Mouse (Mus musculus) adrenal gland (tissue): ENCODE data around the gene Trpc4ap.
"Not testable (repeated sequence)": the region's sequence is repeated elsewhere in the genome, so short reads cannot be mapped to it uniquely, and the experiment has no call there.

Experiments
- intact Hi-C: fragments of 180-260 bp; cut with DNase I; formaldehyde crosslinking; loops from one replicate; pipeline ENCODE4 v1.15.1; 2025
- long read RNA-seq, 2 experiments: library from polyadenylated mRNA; unstranded; transcript quantifications; one replicate each; pipeline ENCODE4 v2.0.0; 2020; ENCODE audit warnings: borderline replicate concordance in 1 of 2; ENCODE audit not compliant: insufficient replicate concordance in 1 of 2

Trpc4ap gene
- long read RNA-seq, experiment 1, transcript Trpc4ap-201 (19 exons, 3,204 nt), result major isoform, 51 of 65 reads
- long read RNA-seq, experiment 1, transcript Trpc4ap-202 (19 exons, 3,091 nt), result minor isoform, 6 of 65 reads
- long read RNA-seq, experiment 1, partial matches to known transcripts, result 6 of 65 reads
- long read RNA-seq, experiment 1, other reads (novel, unspliced or antisense), result 1 of 65 reads
- long read RNA-seq, experiment 2, transcript Trpc4ap-201 (19 exons, 3,204 nt), result major isoform, 72 of 95 reads
- long read RNA-seq, experiment 2, partial matches to known transcripts, result 10 of 95 reads
- long read RNA-seq, experiment 2, other reads (novel, unspliced or antisense), result 11 of 95 reads

DNA sequence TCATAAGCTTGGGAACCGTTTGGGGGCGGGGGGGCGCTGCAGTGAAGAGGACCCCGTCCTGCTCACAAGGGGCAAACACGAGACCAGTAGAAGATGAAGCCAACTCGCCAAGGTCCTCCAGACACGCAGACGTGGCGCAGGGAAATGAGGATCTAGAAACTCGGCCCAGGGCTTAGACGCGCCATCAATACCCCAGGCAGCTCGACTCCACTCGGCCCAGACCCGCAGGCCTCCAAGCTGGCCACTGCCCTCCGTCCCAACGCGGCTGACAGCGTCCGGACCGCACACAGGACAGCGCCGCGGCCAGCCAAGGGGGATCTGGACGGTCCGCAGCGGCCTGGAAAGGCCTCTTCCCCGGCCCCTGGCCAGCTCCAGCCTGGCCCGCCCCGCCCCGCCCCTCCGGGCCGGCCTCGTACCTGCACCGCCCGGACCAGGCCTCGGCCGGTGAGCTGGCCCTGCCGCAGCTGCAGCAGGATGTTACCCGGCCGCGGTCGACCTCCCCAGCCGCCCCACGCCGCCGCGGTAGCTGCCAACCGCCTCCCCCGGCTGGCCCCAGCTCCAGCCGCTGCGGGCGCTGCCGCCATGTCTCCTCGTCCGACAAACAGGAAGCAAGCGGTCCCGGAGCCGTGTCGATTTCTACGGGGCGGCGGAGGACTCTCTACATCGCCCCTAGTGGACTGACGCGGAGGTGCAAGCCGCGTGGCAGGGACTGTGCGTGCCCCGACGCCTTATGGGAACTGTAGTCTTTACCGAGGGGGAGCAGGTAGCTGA is at the start of gene Trpc4ap:
Gene Trpc4ap (minus strand): TSS at position 662 of the 771 bp plus-strand sequence.
- intact Hi-C loops, result no loop called here

DNA sequence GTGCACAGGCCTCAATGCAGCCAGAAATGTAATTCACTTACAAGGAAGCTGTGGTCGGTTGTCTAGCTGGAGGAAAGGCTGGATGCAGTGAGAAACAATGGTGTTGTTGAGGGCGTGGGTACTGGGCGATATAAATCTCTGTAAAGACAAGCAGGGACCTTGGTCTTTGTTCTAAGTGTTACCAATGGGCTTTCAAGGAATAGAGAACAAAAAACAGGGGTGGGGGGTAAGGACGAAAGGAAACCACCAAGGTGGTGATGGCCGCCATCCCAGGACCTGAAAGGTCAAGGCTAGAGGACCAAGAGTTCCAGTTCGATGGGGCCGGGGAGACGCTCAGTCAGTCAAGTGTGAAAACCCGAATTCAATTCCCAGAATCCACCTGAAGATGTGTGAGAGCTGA is 45.6 kb upstream of the Trpc4ap start:
- intact Hi-C loops, result no loop called here

DNA sequence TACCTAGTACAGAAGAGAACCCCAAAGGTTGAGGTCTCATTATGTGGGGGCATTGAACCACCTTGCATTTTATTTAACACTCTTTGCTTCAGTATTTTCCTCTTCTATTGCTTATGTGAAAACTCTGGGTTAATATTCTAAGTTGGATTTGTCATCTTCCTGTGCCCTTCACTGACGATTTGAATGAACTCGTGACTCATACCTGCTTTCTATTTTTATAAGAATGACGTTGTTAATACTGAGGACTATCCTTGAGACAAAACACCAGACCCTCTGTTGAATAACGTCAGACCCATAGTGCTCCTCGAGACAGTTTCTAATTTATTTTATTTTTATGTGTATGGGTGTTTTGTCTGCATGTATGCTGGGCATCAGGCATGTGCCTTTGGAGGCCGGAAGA is 44.8 kb upstream of the Trpc4ap start:
- intact Hi-C loops, result no loop called here

DNA sequence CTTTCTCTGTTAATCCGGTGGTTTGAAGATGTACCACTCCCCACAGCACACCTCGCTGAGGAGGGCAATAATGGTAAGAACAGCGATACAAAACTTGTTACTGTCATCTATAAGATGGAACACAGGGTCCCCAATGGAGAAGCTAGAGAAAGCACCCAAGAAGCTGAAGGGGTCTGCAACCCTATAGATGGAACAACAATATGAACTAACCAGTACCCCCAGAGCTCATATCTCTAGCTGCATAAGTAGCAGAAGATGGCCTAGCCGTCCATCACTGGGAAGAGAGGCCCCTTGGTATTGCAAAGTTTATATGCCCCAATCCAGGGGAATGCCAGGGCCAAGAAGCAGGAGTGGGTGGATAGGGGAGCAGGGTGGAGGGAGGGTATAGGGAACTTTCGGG is 43.6 kb upstream of the Trpc4ap start, which contains the start of gene Gm17581:
Gene Gm17581 (minus strand): TSS at position 101 of the 400 bp plus-strand sequence.
- intact Hi-C loops, result not testable (repeated sequence)

DNA sequence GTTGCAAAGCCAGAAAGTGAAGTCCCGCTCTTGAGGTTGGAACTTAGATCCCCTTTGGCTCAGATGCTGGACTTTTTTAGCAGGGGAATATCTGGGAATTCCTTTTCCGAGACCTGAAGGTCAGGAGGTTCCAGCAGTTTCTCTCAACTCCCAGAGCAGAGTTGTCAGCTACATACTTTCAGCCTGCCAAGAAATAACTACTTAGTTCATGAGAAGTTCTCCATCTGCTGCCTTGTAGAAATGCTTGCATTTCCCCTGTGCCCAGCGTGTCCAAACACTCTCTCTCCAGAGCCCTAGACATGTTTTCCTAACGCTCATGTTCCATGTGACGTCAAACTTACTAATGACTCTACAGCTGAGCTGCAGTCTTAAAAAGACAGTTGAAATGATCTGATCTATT is 42.9 kb upstream of the Trpc4ap start:
- intact Hi-C loops, result no loop called here

DNA sequence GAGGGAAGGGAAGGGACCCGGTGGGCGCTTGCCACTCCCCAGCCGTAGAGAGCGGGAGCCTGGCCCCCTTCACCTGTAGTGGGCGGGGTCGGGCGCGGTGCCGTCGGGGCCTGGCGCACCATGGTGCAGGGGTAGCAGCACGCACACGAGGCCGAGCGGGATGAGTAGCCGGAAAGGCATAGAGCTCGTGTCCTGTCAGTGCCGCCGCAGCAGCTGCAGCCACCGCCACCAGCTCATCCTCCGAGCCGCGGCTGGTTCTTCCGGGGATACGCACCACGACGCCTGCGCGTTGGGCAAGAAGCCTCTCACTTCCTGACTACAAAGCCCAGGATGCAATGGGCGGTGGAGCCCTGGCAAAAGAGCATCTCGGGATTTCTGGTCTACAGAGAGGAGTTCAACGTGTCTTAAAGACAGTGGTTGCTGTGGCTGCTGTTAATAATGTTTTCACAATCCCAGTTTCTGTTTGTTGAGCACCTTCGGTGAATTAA is 37.0 kb upstream of the Trpc4ap start, which contains the start of gene Edem2:
Gene Edem2 (minus strand): TSS at position 318 of the 488 bp plus-strand sequence.
- intact Hi-C loops, result no loop called here

DNA sequence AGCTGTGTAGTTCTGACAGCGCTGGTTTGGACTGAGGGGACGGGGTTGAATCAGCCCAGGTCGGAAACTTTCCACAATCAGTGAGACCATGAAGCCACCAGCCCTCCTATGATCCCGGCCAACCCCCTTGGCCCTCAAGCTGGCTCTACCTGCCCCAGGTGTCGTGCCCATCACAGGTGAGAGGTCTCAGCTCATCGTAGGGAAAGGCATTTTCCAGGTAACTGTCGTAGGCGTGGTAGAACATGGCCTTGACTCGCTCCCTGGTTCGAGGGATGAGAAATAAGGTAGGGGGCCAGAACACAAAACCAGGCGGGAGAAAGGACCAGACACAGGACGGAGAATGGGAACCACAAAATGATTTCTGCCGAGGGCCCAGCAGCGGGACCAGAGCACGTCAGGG is 36.6 kb upstream of the Trpc4ap start:
- intact Hi-C loops, result no loop called here

DNA sequence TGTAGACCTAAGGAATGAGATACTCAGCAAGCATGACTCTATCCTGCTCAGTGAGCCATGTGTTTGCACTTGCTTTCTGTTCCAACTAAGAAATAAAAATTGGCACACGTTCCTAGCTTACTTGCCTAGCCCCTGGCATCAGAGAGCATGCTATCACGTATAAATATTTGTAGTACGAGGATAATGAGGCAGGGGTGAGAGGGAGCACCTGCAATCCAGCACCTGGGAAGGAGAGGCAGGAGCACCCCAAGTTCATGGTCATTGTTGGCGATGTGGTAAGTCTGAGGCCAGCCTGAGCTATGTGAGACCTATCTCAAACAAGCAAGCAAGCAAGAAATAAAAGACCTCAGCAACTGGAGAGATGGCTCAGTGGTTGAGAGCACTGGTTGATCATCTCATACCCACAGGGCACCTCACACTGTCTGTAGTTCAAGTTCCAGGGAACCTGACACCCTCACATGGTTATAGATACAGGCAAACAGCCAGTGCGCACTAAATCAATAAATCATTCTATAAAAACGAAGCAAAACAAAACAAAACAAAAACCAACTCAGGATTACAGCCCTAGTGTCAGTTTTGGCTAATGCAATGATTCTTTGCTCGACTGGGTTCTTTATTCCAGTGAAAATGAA is 35.7 kb upstream of the Trpc4ap start:
- intact Hi-C loops, result no loop called here

DNA sequence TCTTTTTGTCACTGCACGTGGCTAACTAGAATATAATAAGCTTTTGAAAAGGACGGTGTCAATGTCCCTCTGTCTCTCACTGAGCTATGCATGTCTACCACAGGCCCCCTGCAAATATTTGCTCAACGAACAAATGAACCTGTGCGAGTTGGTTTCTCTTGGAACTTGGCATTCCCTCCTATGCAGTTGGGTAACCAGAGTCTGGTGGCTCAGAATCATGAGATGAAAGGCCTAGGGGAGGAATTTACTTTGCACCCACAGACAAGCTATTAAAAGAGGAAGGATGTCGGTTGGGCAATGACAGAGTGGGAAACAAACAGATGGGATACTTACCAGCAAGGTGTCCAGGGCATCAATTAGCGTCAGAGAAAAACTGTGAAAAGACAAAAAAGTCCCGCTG is 34.1 kb upstream of the Trpc4ap start:
- intact Hi-C loops, result no loop called here

DNA sequence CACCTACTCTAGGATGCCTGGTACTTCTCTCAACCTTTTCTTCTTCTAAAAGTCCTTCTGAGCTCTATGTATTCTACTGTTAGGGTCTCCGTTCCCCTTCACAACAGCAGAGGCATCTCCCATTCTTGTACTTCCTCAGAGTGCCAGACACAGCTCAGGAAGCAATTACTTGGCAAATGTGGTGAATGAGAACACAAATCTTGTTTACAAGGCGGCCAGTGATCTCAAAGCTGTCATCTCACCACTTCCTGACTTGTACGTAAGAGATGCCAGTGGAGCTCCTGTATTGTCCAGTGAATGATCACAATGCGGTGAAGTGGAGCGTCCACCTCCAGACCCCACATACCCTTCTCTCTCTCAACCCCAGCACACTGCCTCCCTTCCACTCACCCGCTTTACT is 32.3 kb upstream of the Trpc4ap start:
- intact Hi-C loops, result no loop called here

DNA sequence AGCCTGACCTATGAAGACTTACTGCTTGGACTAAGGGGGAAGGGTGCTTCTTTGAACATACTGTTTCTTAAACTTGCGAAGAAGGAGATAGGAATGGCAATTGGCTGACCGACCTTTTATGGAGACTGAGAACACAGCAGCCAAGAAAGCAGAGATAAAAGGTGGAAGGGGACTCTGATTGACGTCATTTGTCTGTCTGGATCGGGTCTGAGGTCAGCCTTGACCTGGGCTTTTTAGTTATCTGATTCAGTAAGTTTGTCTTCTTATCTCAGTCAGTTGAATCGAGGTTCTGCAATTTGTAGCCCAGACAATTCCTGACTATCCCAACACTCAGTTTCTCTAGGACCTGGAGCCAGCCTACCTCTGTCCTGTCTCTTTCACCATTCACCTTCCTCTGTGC is 31.9 kb upstream of the Trpc4ap start:
- intact Hi-C loops, result no loop called here

DNA sequence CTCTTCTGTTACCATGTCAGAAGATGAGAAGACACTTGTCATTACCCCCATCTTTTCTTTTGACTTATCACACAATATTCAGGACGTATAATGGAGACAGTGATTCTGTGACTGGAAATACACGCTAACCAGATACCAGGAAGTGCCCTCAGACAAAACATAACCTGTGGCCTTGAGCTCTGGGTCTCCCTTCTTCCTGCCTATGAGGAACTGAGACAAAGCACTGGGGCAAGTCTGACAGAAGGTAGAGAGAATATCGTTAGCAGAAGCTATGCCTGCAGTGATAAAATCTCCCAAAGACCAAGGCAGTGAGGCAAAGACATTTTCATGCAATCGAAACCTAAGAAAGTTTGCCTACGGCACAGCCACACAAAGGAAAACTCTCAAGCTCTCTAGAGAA is 28.4 kb upstream of the Trpc4ap start:
- intact Hi-C loops, result no loop called here

DNA sequence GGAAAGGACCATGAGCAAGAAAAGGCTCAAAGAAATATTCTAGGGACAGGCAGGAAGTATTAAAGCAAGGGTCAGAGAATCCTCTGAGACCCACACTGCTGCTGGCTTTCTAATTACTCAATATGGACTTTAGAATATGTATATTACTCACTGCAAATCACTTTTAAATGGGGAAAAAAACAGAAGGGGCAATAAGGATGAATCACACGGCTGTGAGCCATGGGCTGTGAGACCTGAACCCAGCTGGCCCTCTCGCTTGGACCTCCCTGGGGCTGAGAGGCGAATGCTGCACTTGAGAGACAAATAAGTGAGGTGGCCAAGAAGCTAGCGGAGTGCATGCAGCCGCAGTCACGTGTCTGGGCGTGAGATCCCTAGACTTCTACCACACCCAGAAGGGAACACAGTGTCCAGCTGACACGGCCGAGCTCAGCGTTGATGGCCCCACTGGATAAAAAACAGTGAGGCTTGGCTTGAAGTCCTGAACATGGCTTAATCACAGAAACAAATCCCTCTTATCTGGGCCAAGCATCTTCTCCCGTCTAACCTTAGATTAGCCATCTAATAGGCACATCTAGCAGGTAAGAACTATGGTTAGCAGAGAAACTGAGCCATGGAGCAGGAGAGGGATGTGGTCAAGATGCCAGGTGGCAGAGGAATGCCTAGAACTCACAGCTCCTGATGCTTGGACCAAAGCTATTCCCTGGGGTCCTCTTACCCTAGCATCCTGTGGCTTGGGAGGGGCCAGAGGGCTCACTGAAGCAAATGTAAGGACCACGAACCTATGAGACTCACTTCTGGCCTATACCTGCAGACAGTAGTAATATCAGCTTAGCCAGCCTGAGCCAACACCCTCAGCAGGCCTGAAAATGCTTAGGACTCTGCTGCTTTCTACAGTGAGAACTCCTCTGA is 25.2 kb upstream of the Trpc4ap start:
- intact Hi-C loops, result no loop called here

DNA sequence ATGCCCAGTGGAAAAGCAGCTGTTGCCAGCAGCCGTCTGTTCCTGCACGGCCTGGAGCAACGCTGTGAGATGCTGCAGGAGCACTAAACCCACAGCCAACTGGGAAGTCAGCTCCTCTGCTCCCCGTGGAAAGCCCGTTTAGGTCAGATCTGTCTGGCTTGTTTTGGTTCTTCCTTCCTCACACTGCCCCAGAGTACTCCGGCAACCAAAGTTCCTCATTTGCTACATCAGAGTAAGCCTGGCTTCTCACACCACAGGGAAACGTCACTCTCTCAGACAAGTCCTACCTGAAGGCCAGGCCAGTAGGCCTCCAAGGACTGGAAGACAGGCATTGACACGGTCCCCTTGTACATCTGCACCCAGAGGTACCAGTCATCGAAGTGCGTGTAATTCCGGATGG is 18.4 kb upstream of the Trpc4ap start:
- intact Hi-C loops, result no loop called here

DNA sequence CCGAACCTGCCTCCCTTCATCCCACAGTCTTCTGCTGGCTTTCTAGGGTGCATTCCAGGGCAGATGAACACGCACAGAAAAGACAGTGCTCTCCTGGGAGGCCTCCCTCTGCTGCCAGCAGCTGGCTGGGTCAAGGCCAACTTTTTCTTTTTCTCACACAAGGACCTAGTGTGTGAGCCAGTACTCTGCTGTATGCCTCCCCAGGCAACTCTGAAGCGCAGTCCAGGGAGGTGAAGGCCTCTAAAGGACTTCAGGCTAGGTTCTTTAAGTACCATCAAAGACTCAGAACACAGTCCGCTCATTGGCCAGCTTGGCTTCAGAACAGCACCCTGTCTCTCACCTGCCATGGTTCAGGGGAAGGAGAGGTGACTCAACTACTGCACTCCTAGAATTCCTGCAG is 15.1 kb upstream of the Trpc4ap start:
- intact Hi-C loops, result no loop called here

DNA sequence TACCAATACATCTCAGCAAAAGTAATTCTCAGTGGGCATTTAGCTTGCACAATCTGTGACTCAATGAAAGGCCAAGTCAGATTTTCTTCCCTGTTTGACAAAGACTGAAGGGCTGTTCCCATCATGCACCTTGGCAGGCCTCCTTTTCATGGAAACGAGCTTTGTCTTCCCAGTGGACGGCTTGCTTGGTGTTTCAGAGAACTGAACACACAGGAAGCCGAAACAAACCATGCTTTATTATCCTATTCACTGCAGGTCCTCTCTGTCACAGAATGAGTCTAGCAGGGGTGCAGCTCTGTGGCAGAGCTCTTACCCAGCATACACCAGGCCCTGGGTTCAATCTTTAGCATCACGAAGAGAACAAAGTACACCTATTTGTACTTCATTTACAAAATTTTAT is 11.4 kb upstream of the Trpc4ap start:
- intact Hi-C loops, result no loop called here

DNA sequence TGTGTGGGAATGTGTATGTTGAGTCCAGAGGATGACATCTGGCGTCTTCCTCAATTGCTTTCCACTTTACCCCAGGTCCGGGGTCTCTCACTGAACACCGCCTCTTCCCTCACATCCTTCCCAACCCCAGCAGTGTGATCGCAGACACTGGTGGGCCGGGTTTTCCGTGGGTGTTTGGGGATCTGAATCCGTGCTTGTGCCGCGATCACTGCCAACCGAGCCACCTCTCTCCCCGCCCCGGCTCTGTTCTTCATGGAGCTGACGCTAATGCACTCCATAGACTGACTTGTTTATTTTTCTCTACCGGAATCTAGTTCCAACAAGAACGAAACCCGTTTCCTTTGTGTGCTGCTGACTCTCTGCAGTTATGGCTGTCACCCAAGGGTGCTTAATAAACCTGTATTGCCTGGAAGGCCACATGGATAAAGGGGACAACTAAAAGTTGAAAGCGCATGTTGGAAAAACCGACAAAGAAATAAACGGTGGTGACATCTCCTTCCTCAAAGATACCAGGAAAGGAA is 9.3 kb upstream of the Trpc4ap start:
- intact Hi-C loops, result no loop called here

DNA sequence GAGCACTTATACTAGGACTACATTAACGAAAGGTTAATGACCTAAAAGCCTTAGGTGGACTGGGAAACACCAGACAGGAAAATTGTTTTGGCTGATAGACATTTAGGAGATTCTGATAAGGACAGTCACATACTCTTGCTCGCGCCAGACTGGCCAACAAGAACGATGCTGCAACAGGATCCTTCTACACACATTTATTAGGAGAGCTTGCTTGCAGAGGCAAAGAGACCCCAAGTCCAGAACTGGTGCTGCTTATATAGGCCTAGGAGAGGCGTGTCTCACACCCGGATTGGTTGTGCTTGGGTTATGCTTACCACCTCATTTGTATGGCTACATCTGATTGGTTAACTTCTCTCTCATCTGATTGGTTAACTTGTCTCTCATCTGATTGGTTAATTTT is 6.3 kb upstream of the Trpc4ap start:
- intact Hi-C loops, result not testable (repeated sequence)

DNA sequence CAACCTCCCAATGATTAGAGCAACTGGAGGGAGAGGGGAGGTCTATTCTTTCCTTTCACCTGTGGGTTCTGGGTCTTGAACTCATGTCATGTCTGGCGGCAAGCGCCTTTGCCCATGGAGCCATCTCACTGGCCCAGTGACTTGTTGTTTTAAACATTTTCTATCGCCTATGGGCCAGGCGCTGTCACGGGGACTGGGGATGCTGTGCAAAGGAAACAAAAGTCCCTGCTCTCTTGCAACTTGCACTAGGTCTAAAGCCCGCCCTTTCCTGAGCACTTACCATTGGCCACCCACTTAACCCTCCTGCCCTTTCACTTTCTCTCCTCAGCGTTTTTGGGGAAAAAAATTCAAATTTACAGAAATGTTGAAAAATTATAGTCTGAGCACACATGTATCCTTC is 4.7 kb upstream of the Trpc4ap start:
- intact Hi-C loops, result loop anchor here (2.0 kb wide), 1 partner anchor 58 kb away; no protein-coding TSS in a partner anchor

DNA sequence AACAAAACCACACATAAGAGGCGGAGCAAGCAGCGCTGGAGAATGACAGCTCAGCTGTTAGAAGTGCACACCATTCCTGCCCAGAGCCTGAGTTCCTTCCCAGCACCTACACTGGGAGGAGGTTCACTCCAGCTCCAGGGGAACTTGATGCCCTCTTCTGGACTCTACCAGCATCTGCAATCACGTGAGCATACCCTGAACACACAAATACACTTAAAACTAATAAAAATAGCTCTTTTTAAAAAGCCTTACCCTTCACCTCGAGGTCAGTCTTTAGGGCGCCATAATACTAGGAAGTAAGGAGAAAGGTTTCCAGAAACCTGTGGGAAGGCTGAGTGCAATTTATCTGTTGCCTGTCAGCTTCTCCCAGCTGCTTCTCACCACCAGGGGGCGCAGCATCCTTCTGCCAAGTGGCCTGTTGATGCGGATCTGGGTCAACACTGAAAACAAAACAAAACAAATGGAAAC is 3.9 kb upstream of the Trpc4ap start:
- intact Hi-C loops, result loop anchor here (2.0 kb wide), 1 partner anchor 59 kb away; no protein-coding TSS in a partner anchor
